Mouse (Mus musculus): Measurements from ENCODE around the gene Cops8.

Cops8 gene

DNA sequence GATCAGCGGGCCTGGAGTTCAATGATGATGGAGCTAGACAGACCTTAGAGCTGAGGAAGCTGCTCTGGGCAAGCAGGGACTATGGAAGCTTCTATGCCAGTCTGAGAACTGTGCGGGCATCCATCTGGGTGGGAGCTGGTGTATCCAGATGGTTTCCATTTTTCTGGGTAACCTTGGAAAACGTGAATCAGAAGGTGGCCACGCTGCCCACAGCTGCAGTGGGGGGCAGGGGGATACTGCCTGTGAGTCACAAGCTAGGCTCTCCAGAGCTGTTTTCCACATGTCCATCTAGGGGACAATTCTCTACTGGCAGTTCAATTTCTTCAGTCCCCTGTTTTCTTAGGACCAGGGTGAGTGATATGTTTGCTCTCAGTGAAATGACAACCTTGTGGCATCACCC is 49.8 kb downstream of the Cops8 start:
- no peak for DNase-seq

DNA sequence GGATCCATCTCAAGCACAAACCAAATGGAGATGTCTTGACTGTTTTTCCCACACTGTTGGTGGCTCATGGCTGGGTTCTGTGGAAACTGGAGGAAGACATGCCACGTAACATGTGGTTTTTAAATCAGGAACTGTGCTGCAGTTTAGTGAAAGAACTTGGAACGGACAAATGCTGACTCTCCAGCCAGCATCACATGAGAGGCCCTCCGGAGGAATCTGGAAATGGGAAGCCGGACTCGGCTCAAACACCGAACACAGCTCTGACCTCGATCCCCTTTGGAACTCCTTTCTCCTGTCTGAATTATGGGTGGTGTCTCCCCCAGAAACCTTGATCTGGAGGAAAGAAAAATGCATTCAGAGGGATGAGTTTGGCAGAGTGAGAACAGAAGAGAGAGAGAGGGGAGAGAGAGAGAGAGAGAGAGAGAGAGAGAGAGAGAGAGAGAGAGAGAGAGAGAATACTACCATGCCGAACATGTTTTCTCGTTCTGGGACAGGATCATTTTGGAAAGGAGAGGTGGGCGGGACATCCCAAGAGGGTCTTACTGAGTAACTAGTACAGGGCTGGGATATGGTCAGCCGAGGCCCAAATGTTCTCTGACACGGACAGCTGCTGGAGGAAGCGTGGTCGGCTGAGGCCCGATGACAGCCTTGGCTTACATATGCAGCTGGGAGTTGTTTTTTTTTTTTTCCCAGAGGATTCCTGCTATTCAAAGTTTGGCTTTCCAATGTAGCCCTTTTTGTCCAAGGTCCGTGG is 53.9 kb downstream of the Cops8 start:
- no peak for DNase-seq

DNA sequence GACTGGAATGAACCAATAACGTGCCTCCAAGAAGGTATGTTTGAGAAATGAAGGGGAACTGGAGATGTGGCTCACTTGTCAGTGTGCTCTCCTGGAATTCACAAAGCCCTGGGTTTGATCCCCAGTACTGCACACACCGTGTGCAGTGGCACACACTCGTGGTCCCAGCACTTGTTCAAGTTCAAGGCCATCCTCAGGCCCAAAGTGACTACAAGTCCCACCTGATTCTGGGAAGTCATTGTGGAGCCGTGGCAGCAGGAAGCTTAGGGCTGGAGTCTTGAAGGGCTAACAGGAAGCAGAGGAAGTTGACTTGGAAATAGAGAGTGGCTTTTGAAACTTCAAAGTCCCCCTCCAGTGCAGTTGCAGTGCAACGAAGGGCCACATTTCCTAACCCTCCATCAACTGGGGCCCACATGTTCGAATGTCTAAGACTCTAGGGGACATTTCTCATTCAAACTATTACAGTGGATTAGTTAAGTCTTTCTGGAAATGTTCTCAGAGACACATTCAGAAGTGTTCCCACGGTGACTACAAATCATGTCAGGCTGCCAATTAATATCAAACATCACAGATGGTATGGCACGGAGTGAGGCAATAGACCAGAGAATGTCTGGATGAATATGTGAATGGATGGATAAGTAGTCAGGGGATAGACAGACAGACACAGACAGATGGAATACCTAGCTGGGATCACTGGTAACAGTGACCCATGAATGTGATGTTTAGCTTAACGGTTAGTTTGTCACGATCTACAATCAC is 54.7 kb downstream of the Cops8 start:
- DNase-seq: no peak

DNA sequence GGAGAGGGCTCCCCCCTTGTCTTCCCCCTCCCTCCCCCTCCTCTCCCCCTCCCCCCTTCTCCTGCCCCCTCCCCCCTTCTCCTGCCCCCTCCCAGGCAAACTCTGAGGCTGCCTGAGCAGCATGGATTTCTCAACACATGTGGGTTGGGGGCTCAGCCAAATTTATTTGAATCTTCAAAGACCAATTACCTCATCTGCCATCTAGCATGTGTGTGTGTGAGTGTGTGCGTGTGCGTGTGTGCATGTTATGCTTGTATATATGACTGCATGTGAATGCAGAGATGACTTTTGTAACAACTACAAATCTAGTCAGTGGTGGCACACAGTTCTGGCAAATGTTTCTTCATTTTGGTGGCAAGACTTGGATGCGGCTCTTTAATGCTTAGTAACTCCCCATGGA is 55.8 kb downstream of the Cops8 start:
- DNase-seq: no peak

DNA sequence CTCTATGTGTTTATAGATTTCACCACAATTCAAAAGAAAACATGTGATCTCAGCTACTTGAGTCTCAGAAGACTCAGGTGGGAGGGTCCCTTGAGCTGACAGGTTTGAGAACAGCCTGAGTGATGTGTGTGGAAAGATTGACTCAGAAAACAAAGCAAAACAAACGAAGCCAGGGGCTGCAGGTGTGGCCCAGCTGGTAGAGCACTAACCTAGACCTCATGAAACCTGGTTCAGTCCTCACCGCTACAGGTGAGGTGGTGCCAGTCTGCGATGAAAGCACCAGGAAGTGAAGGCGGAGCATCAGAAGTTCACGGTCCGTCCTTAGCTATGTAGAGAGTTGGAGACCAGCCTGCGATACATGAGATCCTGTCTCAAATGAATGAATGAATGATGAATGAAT is 57.4 kb downstream of the Cops8 start:
- DNase-seq: no peak

DNA sequence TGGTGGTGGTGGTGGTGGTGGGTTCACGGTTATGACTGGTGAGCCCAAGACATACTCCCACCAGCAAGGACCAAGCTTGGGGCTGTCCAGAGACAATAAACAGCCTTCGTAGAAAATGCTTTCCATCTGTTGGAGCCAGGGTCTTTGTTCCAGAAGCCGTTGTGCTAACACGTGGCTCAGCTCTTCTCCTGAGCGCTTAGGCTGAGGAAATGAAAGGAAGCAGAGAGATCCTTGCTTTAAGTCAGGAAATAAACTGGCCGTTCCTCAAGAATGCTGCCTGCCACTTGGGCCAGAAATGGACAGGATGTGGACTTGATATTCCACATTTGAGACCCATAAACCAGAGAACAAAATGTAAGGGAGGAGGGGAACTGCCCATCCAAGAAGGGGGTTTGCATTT is 59.7 kb downstream of the Cops8 start:
- no peak for DNase-seq

Data from thymus, postnatal 4 days (tissue).